Mouse (Mus musculus) lung, embryonic 15.5 days (tissue): Measurements from ENCODE around the gene Gtf2h1. TPM values are rescaled to one million over a fixed set of nuclear protein-coding genes. Genes with fewer than 3 reads are reported as not detected.
"Not testable (repeated sequence)": the region's sequence is repeated elsewhere in the genome, so short reads cannot be mapped to it uniquely, and the experiment has no call there.

ENCODE experiments used
- ATAC-seq: fragments of 200-750 bp; cut with Nextera tagmentation; 2 replicates; pipeline ENCODE4 v1.8.0; 2017; ENCODE audit warnings: moderate number of reproducible peaks, borderline replicate concordance; ENCODE audit not compliant: low FRiP score, low TSS enrichment; ENCODE audit errors: extremely low read depth
- H3K27ac ChIP-seq: fragments of 300-500 bp; sonication (generic); 2 replicates; pipeline ENCODE4 v1.5.1; 2015; ENCODE audit warnings: moderate library complexity, mild to moderate bottlenecking, inconsistent platforms
- H3K27me3 ChIP-seq: fragments of 300-500 bp; sonication (generic); 2 replicates; pipeline ENCODE4 v1.6.1; 2015; ENCODE audit warnings: inconsistent platforms
- H3K36me3 ChIP-seq: fragments of 300-500 bp; sonication (generic); 2 replicates; pipeline ENCODE4 v1.6.1; 2015; ENCODE audit warnings: inconsistent platforms
- H3K4me1 ChIP-seq: fragments of 300-500 bp; sonication (generic); 2 replicates; pipeline ENCODE4 v1.6.1; 2015; ENCODE audit warnings: inconsistent platforms
- H3K4me2 ChIP-seq: fragments of 300-500 bp; sonication (generic); 2 replicates; pipeline ENCODE4 v1.6.1; 2015; ENCODE audit warnings: inconsistent platforms, mild to moderate bottlenecking, moderate library complexity
- H3K4me3 ChIP-seq: fragments of 300-500 bp; sonication (generic); 2 replicates; pipeline ENCODE4 v1.5.1; 2015; ENCODE audit warnings: mild to moderate bottlenecking, inconsistent platforms
- H3K9ac ChIP-seq: fragments of 300-500 bp; sonication (generic); 2 replicates; pipeline ENCODE4 v1.6.1; 2015; ENCODE audit warnings: inconsistent platforms
- H3K9me3 ChIP-seq: fragments of 300-500 bp; sonication (generic); 2 replicates; pipeline ENCODE4 v1.6.1; 2016; ENCODE audit warnings: inconsistent platforms
- WGBS: fragments of 180-500 bp; shearing (Covaris S2); methylation state at CpG from one replicate; pipeline ENCODE4 v1.1.7; 2015; 5-methylcytosine and 5-hydroxymethylcytosine counted together
- polyA plus RNA-seq: library from polyadenylated mRNA; unstranded; fragments of >200 nt; fragmentation: Nextera tagmentation; extraction: Ambion mirVana; gene quantifications from 2 replicates; pipeline ENCODE4 v1.2.1, GENCODE M21; 2015

The Gtf2h1 gene
- polyA plus RNA-seq, 1 experiment from 2014 or later = 43.8 TPM

GRCm38 (mm10) chr7:46832112-46832810, 36.4 kb downstream of the Gtf2h1 start:
- not testable (repeated sequence) for H3K4me2 ChIP-seq, H3K27ac ChIP-seq, H3K27me3 ChIP-seq, H3K9ac ChIP-seq, ATAC-seq, H3K4me3 ChIP-seq, H3K9me3 ChIP-seq, H3K36me3 ChIP-seq
- WGBS = 89% methylated on average over 11 of the region's 11 CpGs
- peaks cover 33% of the 10 kb centered on the region for H3K4me1 ChIP-seq

GRCm38 (mm10) chr7:46833266-46833665, 37.4 kb downstream of the Gtf2h1 start:
- ATAC-seq = peak; percentile 83
- Histone ChIP-seq H3K27ac (no peak overlapping the region), H3K4me1 (peaks cover 43% of the 10 kb centered on the region), H3K4me2 (no peak overlapping the region), H3K36me3 (no peaks in the 10 kb centered on the region), H3K9ac (no peak overlapping the region), H3K9me3 (no peaks in the 10 kb centered on the region), H3K4me3 (no peak overlapping the region), H3K27me3 (no peaks in the 10 kb centered on the region)
- 33% methylated on average over 6 of the region's 6 CpGs for WGBS

GRCm38 (mm10) chr7:46833670-46834255, 37.9 kb downstream of the Gtf2h1 start:
- H3K27me3 ChIP-seq = no peaks in the 10 kb centered on the region
- H3K4me1 ChIP-seq = peaks cover 48% of the 10 kb centered on the region
- no peak overlapping the region for H3K9ac ChIP-seq
- no peaks in the 10 kb centered on the region for H3K9me3 ChIP-seq
- 76% methylated on average over 7 of the region's 7 CpGs for WGBS
- no peak overlapping the region for H3K4me2 ChIP-seq
- H3K27ac ChIP-seq = no peak overlapping the region
- no peaks in the 10 kb centered on the region for H3K36me3 ChIP-seq
- no peak for ATAC-seq
- H3K4me3 ChIP-seq = no peak overlapping the region

GRCm38 (mm10) chr7:46834994-46835610, 39.2 kb downstream of the Gtf2h1 start:
- Histone ChIP-seq H3K36me3 (no peaks in the 10 kb centered on the region), H3K4me2 (no peak overlapping the region), H3K9me3 (no peaks in the 10 kb centered on the region), H3K27me3 (no peaks in the 10 kb centered on the region), H3K4me3 (no peak overlapping the region), H3K4me1 (peaks cover 61% of the 10 kb centered on the region), H3K27ac (no peak overlapping the region), H3K9ac (no peak overlapping the region)
- no peak for ATAC-seq
- 47% methylated on average over 11 of the region's 14 CpGs for WGBS

GRCm38 (mm10) chr7:46836357-46836756, 40.5 kb downstream of the Gtf2h1 start:
- no peaks in the 10 kb centered on the region for H3K27me3 ChIP-seq
- H3K36me3 ChIP-seq = no peaks in the 10 kb centered on the region
- no peaks in the 10 kb centered on the region for H3K9me3 ChIP-seq
- H3K4me2 ChIP-seq = no peak overlapping the region
- no peak overlapping the region for H3K27ac ChIP-seq
- H3K9ac ChIP-seq = no peak overlapping the region
- peaks cover 64% of the 10 kb centered on the region for H3K4me1 ChIP-seq
- no peak for ATAC-seq
- no peak overlapping the region for H3K4me3 ChIP-seq
- 67% methylated on average over 5 of the region's 5 CpGs for WGBS

GRCm38 (mm10) chr7:46837073-46837472, 41.2 kb downstream of the Gtf2h1 start:
- Histone ChIP-seq H3K4me3 (no peak overlapping the region), H3K9me3 (no peaks in the 10 kb centered on the region), H3K9ac (no peak overlapping the region), H3K4me1 (peaks cover 64% of the 10 kb centered on the region), H3K4me2 (no peak overlapping the region), H3K36me3 (no peaks in the 10 kb centered on the region), H3K27ac (peak overlapping the region; percentile 91; the same call in 1 of the 2 replicates), H3K27me3 (no peaks in the 10 kb centered on the region)
- no peak for ATAC-seq
- WGBS = 75% methylated on average over 5 of the region's 5 CpGs

- WGBS = 2% methylated on average over 9 of the region's 9 CpGs
- no peaks in the 10 kb centered on the region for H3K27me3 ChIP-seq
- H3K9me3 ChIP-seq = no peaks in the 10 kb centered on the region
- peaks cover 61% of the 10 kb centered on the region for H3K4me1 ChIP-seq
- ATAC-seq = peak; percentile 47; the same call in 1 of the 2 replicates
- peak overlapping the region; percentile 38; the same call in 1 of the 2 replicates for H3K9ac ChIP-seq
- no peaks in the 10 kb centered on the region for H3K36me3 ChIP-seq
- peak overlapping the region; percentile 34 for H3K4me2 ChIP-seq
- H3K4me3 ChIP-seq = no peak overlapping the region
- peak overlapping the region; percentile 91 for H3K27ac ChIP-seq
Measured at GRCm38 (mm10) chr7:46838104-46838671, 42.3 kb downstream of the Gtf2h1 start.

GRCm38 (mm10) chr7:46838891-46839302, 43.0 kb downstream of the Gtf2h1 start:
- WGBS = 7% methylated on average over 8 of the region's 8 CpGs
- H3K27me3 ChIP-seq = no peaks in the 10 kb centered on the region
- H3K36me3 ChIP-seq = no peaks in the 10 kb centered on the region
- H3K27ac ChIP-seq = peak overlapping the region; percentile 91
- peak overlapping the region; percentile 34 for H3K4me2 ChIP-seq
- no peak overlapping the region for H3K9ac ChIP-seq
- H3K4me3 ChIP-seq = no peak overlapping the region
- H3K4me1 ChIP-seq = peaks cover 55% of the 10 kb centered on the region
- H3K9me3 ChIP-seq = no peaks in the 10 kb centered on the region
- peak; percentile 80 for ATAC-seq

- peak overlapping the region; percentile 34 for H3K4me2 ChIP-seq
- no peaks in the 10 kb centered on the region for H3K9me3 ChIP-seq
- peak; percentile 0; the same call in 1 of the 2 replicates for ATAC-seq
- no peak overlapping the region for H3K4me3 ChIP-seq
- no peak overlapping the region for H3K9ac ChIP-seq
- no peaks in the 10 kb centered on the region for H3K27me3 ChIP-seq
- 40% methylated on average over 7 of the region's 7 CpGs for whole genome bisulfite sequencing
- H3K27ac ChIP-seq = peak overlapping the region; percentile 91
- no peaks in the 10 kb centered on the region for H3K36me3 ChIP-seq
- peaks cover 58% of the 10 kb centered on the region for H3K4me1 ChIP-seq
Measured at GRCm38 (mm10) chr7:46839446-46839845, 43.5 kb downstream of the Gtf2h1 start.

- Histone ChIP-seq H3K4me2 (0 out of 2 replicates have a peak overlapping the region, but pooled peaks have one; percentile 16), H3K9me3 (no peaks in the 10 kb centered on the region), H3K4me1 (peaks cover 62% of the 10 kb centered on the region), H3K36me3 (no peaks in the 10 kb centered on the region), H3K4me3 (no peak overlapping the region), H3K9ac (no peak overlapping the region), H3K27ac (peak overlapping the region; percentile 91), H3K27me3 (no peaks in the 10 kb centered on the region)
- WGBS = 73% methylated on average over 5 of the region's 5 CpGs
- ATAC-seq = no peak
Measured at GRCm38 (mm10) chr7:46839861-46840260, 44.0 kb downstream of the Gtf2h1 start.

GRCm38 (mm10) chr7:46840326-46840725, 44.4 kb downstream of the Gtf2h1 start:
- WGBS = 20% methylated on average over 4 of the region's 4 CpGs
- Histone ChIP-seq H3K4me2 (peak overlapping the region; percentile 16; the same call in 1 of the 2 replicates), H3K4me3 (no peak overlapping the region), H3K27me3 (no peaks in the 10 kb centered on the region), H3K36me3 (no peaks in the 10 kb centered on the region), H3K9ac (no peak overlapping the region), H3K4me1 (peaks cover 67% of the 10 kb centered on the region), H3K27ac (peak overlapping the region; percentile 91), H3K9me3 (no peaks in the 10 kb centered on the region)
- peak; percentile 25; the same call in 1 of the 2 replicates for ATAC-seq
